Mouse (Mus musculus) inflammation-experienced regulatory T-cells (primary cell): ENCODE data around the gene Mb21d2. TPM values are rescaled to one million over a fixed set of nuclear protein-coding genes. Genes with fewer than 3 reads are reported as not detected.

Source experiments
- polyA plus RNA-seq, 2 experiments: library from polyadenylated mRNA; unstranded; fragments of 100-300 nt; shearing (Covaris generic); gene quantifications; one replicate each; pipeline ENCODE4 v1.2.1; 2017

The Mb21d2 gene
- not detected for polyA plus RNA-seq

DNA sequence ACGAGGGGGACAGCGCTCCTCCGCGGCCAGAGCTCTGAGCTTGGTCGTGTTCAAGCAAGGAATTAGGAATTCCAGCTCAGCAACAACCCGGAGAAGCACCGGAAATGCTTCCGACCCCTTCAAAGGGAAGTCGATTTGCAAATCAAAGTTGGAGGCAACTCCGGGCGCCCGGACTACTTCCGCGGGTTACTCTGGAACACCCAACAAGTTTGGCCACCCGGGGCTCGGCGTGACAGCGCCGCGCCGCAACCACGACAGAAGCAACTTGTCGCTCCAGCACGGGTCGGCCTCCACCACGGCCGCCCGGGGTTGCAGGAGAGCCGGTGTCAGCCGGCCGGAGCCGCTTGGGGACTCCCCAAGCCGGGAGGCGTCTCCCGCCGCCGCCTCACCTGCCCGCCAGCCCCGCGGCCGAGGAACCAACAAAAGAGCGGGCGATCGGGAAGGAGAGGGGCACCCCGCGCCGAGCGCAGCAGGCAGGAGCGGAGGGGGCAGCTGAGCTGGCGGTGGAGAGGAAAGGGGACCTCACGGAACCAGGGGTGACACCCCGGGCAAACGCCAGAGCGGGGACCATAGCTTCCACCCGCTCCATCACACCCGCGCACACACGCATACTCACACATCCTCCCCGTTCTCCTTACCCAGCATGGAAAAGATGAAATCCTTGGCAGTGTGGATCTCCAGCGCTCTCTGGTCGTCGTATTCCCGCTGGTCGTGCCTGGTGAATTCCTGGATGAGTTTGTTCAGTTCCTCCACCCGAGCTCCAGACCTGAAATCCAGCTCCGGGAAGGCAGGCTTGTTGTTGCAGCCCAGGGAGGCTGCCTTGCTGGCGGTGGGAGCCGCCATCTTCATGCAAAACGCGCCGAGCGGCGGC is at the start of gene Mb21d2:
TSS of gene Mb21d2 (minus strand) at position 859 of the 871 bp plus-strand sequence.

Other genes starting within 250 kb of the Mb21d2 start
- under 1 TPM; 0.18 to 0.19 TPM for gene Fgf12, start 176.6 kb downstream of the Mb21d2 start, polyA plus RNA-seq